Mouse (Mus musculus) left cerebral cortex, postnatal 4 days (tissue): ENCODE measurements around the gene Capn2. TPM values are rescaled to one million over a fixed set of nuclear protein-coding genes. Genes with fewer than 3 reads are reported as not detected.

Experiments used
- DNase-seq: peaks from one replicate; pipeline ENCODE4 v3.0.0-alpha.2; 2022
- intact Hi-C: fragments of 180-260 bp; cut with DNase I; formaldehyde crosslinking; loops from one replicate; pipeline ENCODE4 v1.15.1; 2025
- total RNA-seq, 2 experiments: library from RNA; stranded (reverse); gene quantifications; 2 replicates each; pipeline ENCODE4 v1.2.3; 2021

The Capn2 gene
- total RNA-seq, 2 experiments from 2014 or later: 77.0 to 82.5 TPM

GRCm38 (mm10) chr1:182475005-182475796, 42.2 kb downstream of the Capn2 start:
- intact Hi-C loops: no loop called here
- no peak for DNase-seq

GRCm38 (mm10) chr1:182465978-182466377, 51.4 kb downstream of the Capn2 start:
- DNase-seq: peak; percentile 36
- intact Hi-C loops: no loop called here

GRCm38 (mm10) chr1:182465309-182465708, 52.1 kb downstream of the Capn2 start:
- intact Hi-C loops: no loop called here
- DNase-seq: no peak

- DNase-seq: peak; percentile 90
- intact Hi-C loops: no loop called here
Observed at GRCm38 (mm10) chr1:182461813-182462212, 55.6 kb downstream of the Capn2 start.

- intact Hi-C loops: no loop called here
- no peak for DNase-seq
Observed at GRCm38 (mm10) chr1:182461261-182461660, 56.1 kb downstream of the Capn2 start.

GRCm38 (mm10) chr1:182460291-182461244, 56.8 kb downstream of the Capn2 start:
- intact Hi-C loops: no loop called here
- no peak for DNase-seq

- DNase-seq: no peak
- intact Hi-C loops: no loop called here
Observed at GRCm38 (mm10) chr1:182459436-182459835, 58.0 kb downstream of the Capn2 start.

- intact Hi-C loops: no loop called here
- no peak for DNase-seq
Observed at GRCm38 (mm10) chr1:182458556-182458955, 58.9 kb downstream of the Capn2 start.

GRCm38 (mm10) chr1:182455080-182455479, 62.3 kb downstream of the Capn2 start:
- no peak for DNase-seq
- intact Hi-C loops: no loop called here

GRCm38 (mm10) chr1:182452473-182452872, 64.9 kb downstream of the Capn2 start:
- intact Hi-C loops: no loop called here

GRCm38 (mm10) chr1:182448276-182449035, 69.0 kb downstream of the Capn2 start:
- no peak for DNase-seq
- intact Hi-C loops: no loop called here

More at GRCm38 (mm10) chr1:182452473-182452872, 64.9 kb downstream of the Capn2 start:
- DNase-seq: no peak

GRCm38 (mm10) chr1:182444116-182444515, 73.3 kb downstream of the Capn2 start:
- intact Hi-C loops: no loop called here
- no peak for DNase-seq

- no peak for DNase-seq
- intact Hi-C loops: no loop called here
Observed at GRCm38 (mm10) chr1:182441791-182442473, 75.5 kb downstream of the Capn2 start.

GRCm38 (mm10) chr1:182439546-182440222, 77.7 kb downstream of the Capn2 start:
- intact Hi-C loops: no loop called here
- DNase-seq: peak; percentile 70

GRCm38 (mm10) chr1:182436746-182437145, 80.7 kb downstream of the Capn2 start:
- intact Hi-C loops: no loop called here
- peak; percentile 21 for DNase-seq

GRCm38 (mm10) chr1:182432059-182432458, 85.3 kb downstream of the Capn2 start:
- no peak for DNase-seq
- intact Hi-C loops: no loop called here

- intact Hi-C loops: no loop called here
- no peak for DNase-seq
Observed at GRCm38 (mm10) chr1:182430676-182431075, 86.7 kb downstream of the Capn2 start.

GRCm38 (mm10) chr1:182429826-182430225, 87.6 kb downstream of the Capn2 start:
- intact Hi-C loops: no loop called here
- DNase-seq: no peak

- intact Hi-C loops: no loop called here
- no peak for DNase-seq
Observed at GRCm38 (mm10) chr1:182427426-182427825, 90.0 kb downstream of the Capn2 start.

- intact Hi-C loops: no loop called here
Observed at GRCm38 (mm10) chr1:182426444-182426843, 91.0 kb downstream of the Capn2 start.

More at GRCm38 (mm10) chr1:182426444-182426843, 91.0 kb downstream of the Capn2 start:
- no peak for DNase-seq
